Mouse (Mus musculus): ENCODE data around the gene Olfr869. TPM values are rescaled to one million over a fixed set of nuclear protein-coding genes. Genes with fewer than 3 reads are reported as not detected.

The Olfr869 gene
- not detected in 2 replicates for polyA plus RNA-seq (2015; fragmentation: Nextera tagmentation; extraction: Ambion mirVana)

- Histone ChIP-seq H3K9me3 (replicated peaks; ENCODE audit: control insufficient read depth, low read length, poor library complexity, severe bottlenecking) (peaks cover 6% of the 10 kb centered on the region; the same call in 1 of the 2 replicates), H3K27me3 (ENCODE audit: control insufficient read depth, insufficient read depth, low read depth, low read length) (no peaks in the 10 kb centered on the region), H3K4me2 (ENCODE audit: low read length) (no peak within 1 kb of the TSS), H3K9ac (ENCODE audit: low read depth, low read length) (no peak within 1 kb of the TSS), H3K4me1 (ENCODE audit: control insufficient read depth, insufficient read depth, low read length) (no peaks in the 10 kb centered on the region), H3K36me3 (ENCODE audit: control insufficient read depth, insufficient read depth, low read length) (no peaks in the 10 kb centered on the region), H3K27ac (ENCODE audit: low read length) (no peak within 1 kb of the TSS), H3K4me3 (ENCODE audit: low read depth, low read length) (no peak within 1 kb of the TSS)
- no peak for ATAC-seq
- 80% methylated on average over 2 of the region's 2 CpGs for WGBS
These were observed at the start of gene Olfr869 for GRCm38 (mm10) chr9:20128709-20129108. Gene Olfr869 (plus strand): TSS chr9:20129009.

- Histone ChIP-seq H3K9ac (ENCODE audit: low read depth, low read length) (no peak within 1 kb of the TSS), H3K36me3 (ENCODE audit: control insufficient read depth, insufficient read depth, low read length) (no peaks in the 10 kb centered on the region), H3K27ac (ENCODE audit: low read length) (no peak within 1 kb of the TSS), H3K9me3 (replicated peaks; ENCODE audit: control insufficient read depth, low read length, poor library complexity, severe bottlenecking) (peaks cover 6% of the 10 kb centered on the region), H3K4me3 (ENCODE audit: low read depth, low read length) (no peak within 1 kb of the TSS), H3K4me2 (ENCODE audit: low read length) (no peak within 1 kb of the TSS), H3K27me3 (ENCODE audit: control insufficient read depth, insufficient read depth, low read depth, low read length) (no peaks in the 10 kb centered on the region), H3K4me1 (ENCODE audit: control insufficient read depth, insufficient read depth, low read length) (no peaks in the 10 kb centered on the region)
- WGBS: 40% methylated on average over 2 of the region's 2 CpGs
- ATAC-seq: no peak
These were observed 30.5 kb upstream of the Olfr869 start, which contains the start of gene Olfr868 for GRCm38 (mm10) chr9:20098326-20098725. Gene Olfr868 (plus strand): TSS chr9:20098626.

- 96% methylated on average over 3 of the region's 3 CpGs for WGBS
- no peak overlapping the region for H3K27ac ChIP-seq (ENCODE audit: low read length)
- no peaks in the 10 kb centered on the region for H3K36me3 ChIP-seq (ENCODE audit: control insufficient read depth, insufficient read depth, low read length)
- no peaks in the 10 kb centered on the region for H3K4me1 ChIP-seq (ENCODE audit: control insufficient read depth, insufficient read depth, low read length)
- no peak overlapping the region for H3K4me2 ChIP-seq (ENCODE audit: low read length)
- H3K4me3 ChIP-seq (ENCODE audit: low read depth, low read length): no peak overlapping the region
- no peak overlapping the region for H3K9ac ChIP-seq (ENCODE audit: low read depth, low read length)
- no peaks in the 10 kb centered on the region for H3K27me3 ChIP-seq (ENCODE audit: control insufficient read depth, insufficient read depth, low read depth, low read length)
- ATAC-seq: no peak
- peaks cover 28% of the 10 kb centered on the region for H3K9me3 ChIP-seq (replicated peaks; ENCODE audit: control insufficient read depth, low read length, poor library complexity, severe bottlenecking)
These were observed 20.9 kb downstream of the Olfr869 start for GRCm38 (mm10) chr9:20149706-20150105.

GRCm38 (mm10) chr9:20173957-20174356, 45.1 kb downstream of the Olfr869 start, which contains the start of gene Olfr870:
Gene Olfr870 (minus strand): TSS chr9:20174057.
- 69% methylated on average over 2 of the region's 2 CpGs for WGBS
- Histone ChIP-seq H3K9me3 (replicated peaks; ENCODE audit: control insufficient read depth, low read length, poor library complexity, severe bottlenecking) (peaks cover 3% of the 10 kb centered on the region; the same call in 1 of the 2 replicates), H3K27ac (ENCODE audit: low read length) (no peak within 1 kb of the TSS), H3K36me3 (ENCODE audit: control insufficient read depth, insufficient read depth, low read length) (no peaks in the 10 kb centered on the region), H3K4me2 (ENCODE audit: low read length) (no peak within 1 kb of the TSS), H3K4me3 (ENCODE audit: low read depth, low read length) (no peak within 1 kb of the TSS), H3K27me3 (ENCODE audit: control insufficient read depth, insufficient read depth, low read depth, low read length) (no peaks in the 10 kb centered on the region), H3K9ac (ENCODE audit: low read depth, low read length) (no peak within 1 kb of the TSS), H3K4me1 (ENCODE audit: control insufficient read depth, insufficient read depth, low read length) (no peaks in the 10 kb centered on the region)
- no peak for ATAC-seq

GRCm38 (mm10) chr9:20179463-20179862, 50.7 kb downstream of the Olfr869 start:
- no peaks in the 10 kb centered on the region for H3K4me1 ChIP-seq (ENCODE audit: control insufficient read depth, insufficient read depth, low read length)
- H3K9me3 ChIP-seq (replicated peaks; ENCODE audit: control insufficient read depth, low read length, poor library complexity, severe bottlenecking): peaks cover 2% of the 10 kb centered on the region; the same call in 1 of the 2 replicates
- H3K4me3 ChIP-seq (ENCODE audit: low read depth, low read length): no peak overlapping the region
- no peak overlapping the region for H3K9ac ChIP-seq (ENCODE audit: low read depth, low read length)
- no peak overlapping the region for H3K27ac ChIP-seq (ENCODE audit: low read length)
- H3K27me3 ChIP-seq (ENCODE audit: control insufficient read depth, insufficient read depth, low read depth, low read length): no peaks in the 10 kb centered on the region
- WGBS: 66% methylated on average over 5 of the region's 5 CpGs
- H3K36me3 ChIP-seq (ENCODE audit: control insufficient read depth, insufficient read depth, low read length): no peaks in the 10 kb centered on the region
- H3K4me2 ChIP-seq (ENCODE audit: low read length): no peak overlapping the region
- ATAC-seq: no peak

Other genes with a start within 250 kb of the Olfr869 start
- gene Olfr862, start 241.0 kb upstream of the Olfr869 start, polyA plus RNA-seq (2015; fragmentation: Nextera tagmentation; extraction: Ambion mirVana): not detected in 2 replicates
- 0.07 and 0.13 TPM in 2 replicates for gene Olfr77, start 212.1 kb upstream of the Olfr869 start, polyA plus RNA-seq (2015; fragmentation: Nextera tagmentation; extraction: Ambion mirVana)
- gene Olfr866, start 101.0 kb upstream of the Olfr869 start, polyA plus RNA-seq (2015; fragmentation: Nextera tagmentation; extraction: Ambion mirVana): not detected in 2 replicates
- gene Olfr867, start 71.4 kb upstream of the Olfr869 start, polyA plus RNA-seq (2015; fragmentation: Nextera tagmentation; extraction: Ambion mirVana): not detected in 2 replicates
- not detected in 2 replicates for gene Olfr868, start 30.4 kb upstream of the Olfr869 start, polyA plus RNA-seq (2015; fragmentation: Nextera tagmentation; extraction: Ambion mirVana)
- not detected in 2 replicates for gene Olfr870, start 45.0 kb downstream of the Olfr869 start, polyA plus RNA-seq (2015; fragmentation: Nextera tagmentation; extraction: Ambion mirVana)
- not detected in 2 replicates for gene Olfr871, start 83.2 kb downstream of the Olfr869 start, polyA plus RNA-seq (2015; fragmentation: Nextera tagmentation; extraction: Ambion mirVana)
- not detected in 2 replicates for gene Olfr872, start 108.1 kb downstream of the Olfr869 start, polyA plus RNA-seq (2015; fragmentation: Nextera tagmentation; extraction: Ambion mirVana)
- gene Olfr39, start 153.3 kb downstream of the Olfr869 start, polyA plus RNA-seq (2015; fragmentation: Nextera tagmentation; extraction: Ambion mirVana): not detected in 2 replicates
- gene Olfr873, start 169.5 kb downstream of the Olfr869 start, polyA plus RNA-seq (2015; fragmentation: Nextera tagmentation; extraction: Ambion mirVana): not detected in 2 replicates
- gene Olfr18, start 207.1 kb downstream of the Olfr869 start, polyA plus RNA-seq (2015; fragmentation: Nextera tagmentation; extraction: Ambion mirVana): 0.16 TPM in 1 of 2 replicates, not detected in the other

Measured in midbrain, embryonic 16.5 days (tissue).